Mouse (Mus musculus): Measurements from ENCODE around the gene Gxylt1.

- no peak for TF ChIP-seq CTCF (IDR thresholded peaks at IDR 0.05; ENCODE audit: borderline replicate concordance, extremely low read depth, insufficient read depth, insufficient read length)
- TF ChIP-seq POLR2A (IDR thresholded peaks at IDR 0.05; ENCODE audit: borderline replicate concordance, extremely low read depth, insufficient read depth, insufficient read length, poor library complexity, severe bottlenecking) = no peak
These were observed 9.7 kb downstream of the Gxylt1 start for GRCm38 (mm10) chr15:93265231-93265630.

Measured in brain, embryonic 14.5 days (tissue).